Mouse (Mus musculus) embryonic fibroblast, embryonic 13.5 days (primary cell): Measurements from ENCODE around the gene Vmn2r43. TPM values are rescaled to one million over a fixed set of nuclear protein-coding genes. Genes with fewer than 3 reads are reported as not detected.
"Not testable (repeated sequence)": the region's sequence is repeated elsewhere in the genome, so short reads cannot be mapped to it uniquely, and the experiment has no call there.

Experiments
- H3K27ac ChIP-seq: 2 replicates; pipeline ENCODE4 v1.5.1; 2012; ENCODE audit warnings: low read length, control low read depth, inconsistent platforms; ENCODE audit not compliant: insufficient read depth
- H3K4me1 ChIP-seq: 2 replicates; pipeline ENCODE4 v1.6.1; 2011; ENCODE audit warnings: low read length; ENCODE audit not compliant: control insufficient read depth, insufficient read depth
- H3K4me3 ChIP-seq: 2 replicates; pipeline ENCODE4 v1.5.1; 2011; ENCODE audit warnings: mild to moderate bottlenecking, control low read depth, low read length; ENCODE audit not compliant: insufficient read depth
- polyA plus RNA-seq: library from polyadenylated mRNA; stranded (reverse); fragments of >200 nt; gene quantifications from 2 replicates; pipeline ENCODE4 v1.2.4, GENCODE M21; 2011; ENCODE audit warnings: low read depth; ENCODE audit not compliant: missing spikeins, insufficient read length

Gene Vmn2r43
- polyA plus RNA-seq = not detected in 2 replicates

DNA sequence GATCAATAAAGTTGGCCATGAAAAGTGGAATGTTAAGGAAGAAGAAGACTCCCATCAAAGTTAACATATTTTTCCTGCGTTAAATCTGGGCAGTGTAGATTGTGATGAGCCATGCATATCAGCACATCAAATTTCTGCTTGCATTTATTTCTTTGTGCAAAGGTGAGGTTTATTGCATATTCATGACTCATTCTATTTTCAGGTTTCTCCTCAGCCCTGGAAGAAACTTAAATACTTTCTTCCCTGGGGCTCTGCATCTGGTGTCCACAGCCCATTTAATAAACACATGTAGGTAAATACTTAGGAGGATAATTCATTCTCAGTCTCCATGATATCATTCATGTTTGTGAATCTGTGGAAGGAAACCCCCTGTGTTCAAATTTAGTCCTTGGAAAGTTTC lies at the start of gene Vmn2r43:
Gene Vmn2r43, minus strand, starts transcription at position 101 of the 400 bp plus-strand sequence.
- H3K4me1 ChIP-seq, H3K27ac ChIP-seq, H3K4me3 ChIP-seq: not testable (repeated sequence)

- H3K4me3 ChIP-seq, H3K4me1 ChIP-seq, H3K27ac ChIP-seq: not testable (repeated sequence)
These were observed 60.2 kb downstream of the Vmn2r43 start, which contains the start of gene Vmn2r42 for GRCm38 (mm10) chr7:8200220-8200619. Gene Vmn2r42, minus strand, starts transcription at chr7:8200320.

Other genes with a start within 250 kb of the Vmn2r43 start
- gene Vmn2r41, start 98.9 kb downstream of the Vmn2r43 start, polyA plus RNA-seq = not detected in 2 replicates
- gene Vmn2r42, start 60.3 kb downstream of the Vmn2r43 start, polyA plus RNA-seq = not detected in 2 replicates
- not detected in 2 replicates for gene Vmn2r44, start 122.7 kb upstream of the Vmn2r43 start, polyA plus RNA-seq
- gene Vmn2r45, start 228.5 kb upstream of the Vmn2r43 start, polyA plus RNA-seq = not detected in 2 replicates